Mouse (Mus musculus) T-helper 2 cell (primary cell): ENCODE results near the gene Xcl1.

Source experiments
- in situ Hi-C: fragments of 300-600 bp; cut with MboI, MseI; formaldehyde crosslinking; loops from one replicate; pipeline ENCODE4 v1.15.1; 2025; ENCODE audit warnings: high pct_unique_total_duplicates

Gene Xcl1

GRCm38 (mm10) chr1:164905047-164905446, 30.3 kb downstream of the Xcl1 start:
- in situ Hi-C loops = no loop called here

DNA sequence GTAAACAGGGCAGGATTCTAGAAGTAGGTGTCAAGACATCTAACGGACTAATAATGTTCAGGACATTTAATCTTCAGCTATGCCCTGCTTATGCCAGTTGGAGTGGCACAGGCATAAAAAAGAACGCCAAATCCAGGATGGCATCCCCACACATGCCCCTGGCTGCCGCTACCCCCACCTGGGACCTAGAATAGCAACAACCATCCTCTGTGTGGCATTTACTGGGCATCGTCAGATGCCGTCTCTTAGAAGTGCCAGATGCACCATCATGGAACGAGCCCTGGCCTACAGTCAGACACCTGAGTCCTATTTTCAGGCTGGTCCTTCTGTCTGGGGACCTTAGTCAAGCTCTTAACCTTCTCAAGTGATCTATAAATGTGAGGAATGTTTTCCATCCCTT, 34.6 kb downstream of the Xcl1 start:
- in situ Hi-C loops = no loop called here

- in situ Hi-C loops = no loop called here
Measured at GRCm38 (mm10) chr1:164900226-164900625, 35.1 kb downstream of the Xcl1 start.

DNA sequence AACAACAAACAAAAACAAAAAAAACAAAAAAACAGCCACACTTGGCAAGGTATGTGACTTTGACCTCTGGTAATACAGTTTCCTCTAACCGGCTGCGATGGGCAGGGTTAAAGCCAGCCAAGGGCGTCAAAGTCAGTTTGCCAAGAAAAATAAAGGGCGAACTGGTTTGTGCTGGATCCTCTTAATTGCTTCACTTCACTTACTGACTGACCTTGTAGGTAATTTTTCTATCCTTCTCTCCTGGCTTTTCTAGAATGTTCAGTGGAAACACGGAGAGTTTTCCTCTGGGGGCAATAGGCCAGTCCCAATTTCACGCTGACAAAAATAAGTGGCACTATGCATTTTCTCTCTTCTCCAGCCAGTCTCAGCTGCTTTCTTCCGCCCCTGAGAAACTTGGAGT, 35.8 kb downstream of the Xcl1 start:
- in situ Hi-C loops = no loop called here

- in situ Hi-C loops = no loop called here
Measured at GRCm38 (mm10) chr1:164898846-164899351, 36.4 kb downstream of the Xcl1 start.

DNA sequence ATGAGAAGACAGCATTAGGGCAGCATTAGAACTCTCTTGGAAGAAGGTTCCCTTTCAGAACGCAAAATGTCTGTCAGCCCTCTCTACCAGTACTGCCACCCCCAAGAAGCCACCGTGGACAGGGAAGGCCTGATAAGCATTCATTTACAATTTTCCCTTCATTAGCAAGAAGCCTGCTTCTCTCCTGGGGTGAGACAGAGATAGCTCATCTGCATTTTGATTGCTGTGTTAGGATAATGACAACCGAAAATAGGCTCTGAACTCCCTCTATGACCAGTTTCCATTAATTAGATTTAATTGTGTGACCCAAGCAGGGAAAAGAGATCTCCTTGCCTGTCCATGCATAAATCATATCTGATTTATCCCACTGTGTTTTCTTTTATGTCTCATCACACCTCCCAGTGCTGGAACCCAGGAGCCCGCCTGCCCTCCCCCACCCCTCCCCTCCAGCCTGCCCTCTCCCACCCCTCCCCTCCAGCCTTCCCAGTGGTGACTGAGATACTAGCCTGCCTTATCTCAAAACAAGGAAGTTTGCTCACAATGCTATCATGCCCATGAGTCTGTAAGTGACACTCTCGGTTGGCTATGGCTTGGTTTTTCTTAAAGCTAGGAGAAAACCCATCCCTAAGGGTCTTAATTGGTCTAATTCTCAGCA, 38.0 kb downstream of the Xcl1 start:
- in situ Hi-C loops = no loop called here

GRCm38 (mm10) chr1:164896211-164897145, 38.8 kb downstream of the Xcl1 start:
- in situ Hi-C loops = no loop called here

DNA sequence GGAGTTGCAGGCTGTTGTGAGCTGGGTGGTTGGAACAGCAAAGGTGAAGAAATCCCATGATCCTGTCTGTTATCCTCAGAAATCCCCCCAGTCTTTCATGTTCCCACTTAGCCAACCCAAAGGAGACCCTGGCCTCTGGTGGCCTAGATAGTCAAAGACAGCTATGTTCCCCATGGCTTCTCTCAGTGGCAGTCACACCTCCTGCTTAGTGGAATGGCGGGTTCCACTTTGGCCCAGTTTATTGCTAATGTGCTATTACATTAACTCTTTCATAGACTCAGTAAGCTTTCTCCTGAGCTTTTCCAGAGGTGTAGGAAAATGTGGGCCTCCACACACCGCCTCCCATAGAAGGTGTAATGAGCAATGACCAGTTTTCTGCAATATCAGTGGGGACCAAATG, 39.5 kb downstream of the Xcl1 start:
- in situ Hi-C loops = no loop called here

DNA sequence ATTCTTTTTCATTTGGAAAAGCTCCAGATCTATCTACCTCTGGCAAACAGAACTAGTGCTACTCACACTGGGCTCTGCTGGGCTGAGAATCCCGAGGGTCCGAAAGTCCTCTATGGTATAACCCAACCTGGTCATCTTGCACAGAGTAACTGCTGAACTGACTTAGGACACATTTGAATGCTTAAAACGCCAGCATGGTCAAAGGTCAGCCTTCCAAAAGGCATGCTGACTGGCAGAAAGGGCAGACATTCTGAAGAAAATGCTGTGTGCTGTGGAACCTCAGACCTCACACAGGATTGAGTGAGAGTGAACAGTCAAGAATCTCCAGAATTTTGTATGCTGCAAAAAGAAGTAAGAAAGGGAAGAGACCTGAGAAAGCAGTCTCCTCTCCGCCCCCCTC, 45.0 kb downstream of the Xcl1 start:
- in situ Hi-C loops = no loop called here

DNA sequence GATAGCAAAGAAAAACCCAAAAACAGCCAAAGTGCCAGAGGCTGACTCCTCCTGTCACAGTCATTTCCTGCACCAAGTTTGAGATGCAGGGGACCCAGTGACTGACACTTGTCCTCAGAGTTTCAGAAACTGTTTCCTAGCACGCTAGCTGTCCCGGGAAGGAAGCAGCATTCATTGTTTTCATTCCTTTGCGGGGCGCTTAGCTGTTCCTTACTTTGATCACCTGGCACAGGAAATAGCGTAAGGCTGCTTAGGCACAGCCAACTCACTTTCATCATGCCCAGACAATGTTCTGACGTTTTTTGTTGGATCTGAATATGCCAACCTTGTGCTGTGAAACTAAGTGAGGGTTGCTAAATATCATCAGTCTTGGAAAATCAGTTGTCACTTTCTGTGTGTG, 46.8 kb downstream of the Xcl1 start:
- in situ Hi-C loops = no loop called here

DNA sequence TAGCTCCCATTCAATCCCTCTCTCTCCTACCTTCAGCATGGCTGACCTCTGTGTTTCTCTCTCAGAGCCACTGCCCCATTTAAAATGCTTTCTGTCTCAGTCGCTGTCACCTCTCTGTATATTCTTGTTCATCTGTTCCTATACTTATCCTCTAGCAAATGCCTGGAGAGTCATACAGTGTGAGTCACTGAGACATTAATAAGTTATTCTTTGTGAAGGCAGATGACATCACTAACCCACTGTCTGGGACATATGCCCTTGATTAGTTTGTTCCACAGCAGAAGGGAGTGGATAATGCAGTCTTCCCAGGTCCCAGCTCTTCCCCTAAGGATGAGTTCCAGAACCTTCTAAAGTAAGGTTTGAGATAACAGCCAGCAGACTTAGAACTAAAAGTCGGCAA, 47.6 kb downstream of the Xcl1 start:
- in situ Hi-C loops = no loop called here

DNA sequence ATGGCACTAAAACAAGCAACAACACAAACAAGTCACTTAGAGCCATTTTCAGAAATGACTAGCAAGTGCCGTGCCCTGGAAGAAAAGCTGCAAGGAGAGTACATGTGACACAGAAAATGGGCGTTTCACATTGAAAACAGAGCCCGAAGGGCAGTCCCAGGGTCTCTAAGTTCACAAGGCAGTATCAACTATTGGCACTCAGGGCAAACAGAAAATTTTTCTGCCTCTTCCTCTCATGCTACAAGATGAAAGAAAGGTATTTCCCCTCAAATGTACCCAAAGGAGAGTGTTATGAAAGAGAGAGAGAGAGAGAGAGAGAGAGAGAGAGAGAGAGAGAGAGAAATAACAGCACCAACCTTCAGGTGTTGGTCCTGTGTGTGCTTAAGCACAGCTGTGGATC, 53.4 kb downstream of the Xcl1 start:
- in situ Hi-C loops = no loop called here
